Mouse (Mus musculus) heart, postnatal 25 days (tissue): ENCODE data around the gene Hps1. TPM values are rescaled to one million over a fixed set of nuclear protein-coding genes. Genes with fewer than 3 reads are reported as not detected.
"Not testable (repeated sequence)": the region's sequence is repeated elsewhere in the genome, so short reads cannot be mapped to it uniquely, and the experiment has no call there.

Experiments
- DNase-seq: peaks from one replicate; pipeline ENCODE4 v3.0.0; 2022; ENCODE audit warnings: low spot score
- intact Hi-C: fragments of 180-260 bp; cut with DNase I; formaldehyde crosslinking; loops from one replicate; pipeline ENCODE4 v1.15.1; 2025
- total RNA-seq, 2 experiments: library from RNA; stranded (reverse); gene quantifications; 2 replicates each; pipeline ENCODE4 v1.2.3; 2021

Hps1 gene
- total RNA-seq, result 1 to 10 TPM; 1.8 to 2.2 TPM

GRCm38 (mm10) chr19:42779531-42780155 lies at the start of gene Hps1:
Gene Hps1, minus strand, starts transcription at chr19:42779978.
- peak; percentile 83 for DNase-seq
- intact Hi-C loops, result no loop called here

DNA sequence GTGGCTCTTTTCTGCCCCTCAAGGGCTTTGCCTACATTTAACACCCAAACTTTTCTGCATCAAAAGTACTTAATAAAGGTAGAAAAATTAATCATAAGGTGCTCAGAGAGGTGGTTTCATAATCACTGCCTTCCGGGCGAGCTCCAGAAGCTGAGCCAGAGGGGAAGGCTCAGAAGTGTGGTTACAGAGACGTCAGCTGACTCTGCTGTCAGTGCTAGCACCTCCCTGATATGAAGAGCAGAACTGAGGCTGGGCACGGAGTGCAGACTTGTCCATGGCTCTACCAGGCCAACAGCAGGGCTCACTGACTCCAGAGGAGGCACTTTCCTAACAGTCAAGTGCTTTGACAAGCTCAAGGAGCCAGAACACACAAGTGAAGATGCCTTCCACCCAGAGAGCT lies 49.4 kb upstream of the Hps1 start:
- no peak for DNase-seq

DNA sequence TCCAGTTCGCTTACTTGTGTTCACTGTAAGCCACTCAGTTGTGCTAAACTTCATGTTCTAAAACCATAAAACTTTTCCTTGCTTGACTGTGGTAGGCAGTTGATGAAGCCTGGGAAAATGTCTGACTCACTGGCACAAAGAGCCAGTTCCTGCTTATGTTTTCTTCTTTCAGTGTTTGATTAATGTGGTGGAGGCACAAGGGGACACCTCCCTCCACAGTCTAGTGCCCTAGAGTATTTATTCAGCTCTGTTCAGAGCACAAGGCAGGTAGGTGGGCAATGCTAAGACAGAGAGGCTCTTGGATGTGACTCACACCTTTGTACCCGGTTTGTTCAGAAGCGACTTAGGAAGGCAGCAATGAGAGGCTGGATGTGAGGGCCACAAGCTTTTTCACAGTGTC lies 48.1 kb upstream of the Hps1 start:
- intact Hi-C loops, result no loop called here
- no peak for DNase-seq

More for the DNA sequence above, 49.4 kb upstream of the Hps1 start:
- intact Hi-C loops, result no loop called here

DNA sequence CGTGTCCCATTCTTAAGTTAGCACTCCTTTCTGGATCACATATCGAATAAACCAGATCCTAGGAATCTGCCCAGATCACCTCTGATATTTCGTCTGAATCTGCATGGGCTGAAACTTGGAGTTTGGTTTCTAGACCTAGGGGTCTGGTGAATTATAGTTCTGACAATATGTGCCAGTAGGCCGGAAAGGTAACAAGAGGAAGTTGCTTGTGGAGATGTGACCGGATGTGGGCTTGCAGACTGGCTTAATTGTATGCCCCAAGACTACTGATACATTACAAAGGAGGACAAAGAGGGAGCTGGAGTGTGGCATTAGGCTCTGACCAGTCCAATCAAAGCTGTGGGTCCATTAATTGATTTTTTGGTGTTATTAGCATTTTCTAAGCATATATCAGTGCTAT lies 40.3 kb upstream of the Hps1 start:
- DNase-seq, result no peak

DNA sequence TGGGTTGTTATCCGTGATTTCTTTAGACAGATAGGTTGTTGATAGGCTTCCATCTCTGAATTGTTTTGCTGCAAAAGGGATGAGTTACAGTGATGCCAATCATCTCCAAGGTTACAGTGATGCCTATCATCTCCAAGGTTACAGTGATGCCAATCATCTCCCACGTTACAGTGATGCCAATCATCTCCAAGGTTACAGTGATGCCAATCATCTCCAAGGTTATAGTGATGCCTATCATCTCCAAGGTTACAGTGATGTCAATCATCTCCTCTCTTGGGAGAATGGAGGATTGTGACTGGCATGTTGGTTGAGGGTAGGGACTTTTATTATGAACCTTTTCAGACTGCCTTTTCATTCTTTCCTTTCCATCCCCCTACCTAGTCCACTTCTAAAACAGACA lies 38.0 kb upstream of the Hps1 start:
- intact Hi-C loops, result no loop called here
- no peak for DNase-seq

More for the DNA sequence above, 40.3 kb upstream of the Hps1 start:
- intact Hi-C loops, result no loop called here

- no peak for DNase-seq
- intact Hi-C loops, result no loop called here
Observed at GRCm38 (mm10) chr19:42816261-42816660, 36.5 kb upstream of the Hps1 start.

- intact Hi-C loops, result no loop called here
- DNase-seq, result no peak
Observed at GRCm38 (mm10) chr19:42810140-42810539, 30.4 kb upstream of the Hps1 start.

DNA sequence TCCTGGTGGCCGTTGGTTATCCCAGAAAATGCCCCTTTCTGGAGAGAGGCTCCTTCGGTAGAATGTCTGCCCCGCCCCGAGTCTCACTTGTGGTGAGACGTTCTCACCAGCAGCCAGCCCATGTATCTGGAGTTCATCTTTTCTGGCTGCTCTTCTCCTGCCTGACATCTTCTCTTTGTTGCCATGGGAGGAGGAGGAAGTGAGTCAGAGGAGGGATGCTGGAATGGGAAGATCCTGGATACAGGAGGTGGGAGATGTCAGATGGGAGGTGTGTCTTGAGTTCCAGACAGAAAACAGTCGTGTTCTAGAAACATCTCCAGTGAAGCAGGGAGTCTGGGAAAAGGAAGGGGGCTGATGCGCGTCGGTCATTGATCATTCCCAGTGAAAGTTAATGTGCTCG lies 29.7 kb upstream of the Hps1 start:
- intact Hi-C loops, result no loop called here

DNA sequence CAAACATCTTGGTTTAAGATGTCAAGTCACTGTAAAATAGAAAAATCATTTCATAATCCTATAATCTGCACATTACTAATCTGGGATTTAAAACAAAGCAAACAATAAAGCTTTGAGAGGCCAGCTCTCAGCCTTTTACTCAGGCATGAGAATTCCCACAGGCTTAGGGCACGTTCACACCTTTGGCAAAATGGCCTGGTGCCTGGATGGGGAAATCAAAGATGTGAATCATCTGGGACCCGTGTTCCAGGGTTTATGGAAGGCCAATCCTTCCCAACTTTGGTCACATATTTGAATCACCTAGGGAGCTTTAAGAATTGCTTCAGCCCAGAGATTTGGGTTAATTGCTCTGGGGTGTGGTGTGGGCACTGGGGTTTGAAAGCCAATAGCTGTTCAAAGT lies 18.1 kb upstream of the Hps1 start:
- no peak for DNase-seq
- intact Hi-C loops, result loop anchor here (5.0 to 10.0 kb wide), 2 partner anchors 224 to 687 kb away; no protein-coding TSS in a partner anchor

More for the DNA sequence above, 29.7 kb upstream of the Hps1 start:
- no peak for DNase-seq

DNA sequence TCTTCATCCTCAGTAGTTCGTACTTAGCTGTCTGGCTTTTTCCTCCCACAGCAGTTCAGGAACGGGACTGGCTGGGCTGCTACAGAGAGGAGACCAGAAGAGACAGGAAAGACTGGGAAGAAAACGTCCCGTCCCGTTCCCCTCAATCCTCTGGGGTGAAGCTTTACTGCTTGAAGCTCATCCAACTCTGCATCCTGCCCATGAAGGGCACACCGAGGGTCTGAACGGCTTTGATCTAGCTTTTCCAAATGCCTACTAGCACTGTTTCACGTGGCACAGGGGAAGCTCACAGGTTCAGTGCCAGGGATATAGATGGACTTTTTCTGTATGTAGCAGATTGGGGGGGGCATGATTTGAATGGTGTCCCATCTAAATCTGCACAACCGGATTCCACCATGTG lies 16.0 kb upstream of the Hps1 start:
- intact Hi-C loops, result loop anchor here (1.0 to 10.0 kb wide), 4 partner anchors 226 to 689 kb away; no protein-coding TSS in a partner anchor
- no peak for DNase-seq

GRCm38 (mm10) chr19:42794914-42795613 lies 15.3 kb upstream of the Hps1 start:
- DNase-seq, result peak; percentile 52
- intact Hi-C loops, result loop anchor here (1.0 to 10.0 kb wide), 4 partner anchors 227 to 690 kb away; no protein-coding TSS in a partner anchor

DNA sequence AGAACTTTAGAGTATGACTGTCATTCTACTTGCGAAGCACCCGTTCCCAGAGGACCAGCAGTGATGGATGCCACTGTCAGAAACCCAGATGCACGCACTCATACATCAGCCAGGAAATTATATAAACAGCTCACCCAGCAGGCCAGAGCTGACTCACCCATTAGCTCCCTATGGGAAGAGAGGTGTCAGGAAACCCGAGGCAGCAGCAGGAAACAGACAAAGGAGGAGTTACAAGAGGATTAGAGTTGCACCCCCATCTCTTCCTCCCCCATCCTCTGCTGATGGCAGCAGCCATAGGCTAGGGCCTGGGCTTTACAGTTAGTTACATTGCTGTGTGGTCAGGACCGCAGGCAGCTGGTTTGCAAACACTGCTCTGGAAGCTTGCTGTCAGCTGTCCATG lies 8.5 kb upstream of the Hps1 start:
- intact Hi-C loops, result no loop called here
- DNase-seq, result no peak

DNA sequence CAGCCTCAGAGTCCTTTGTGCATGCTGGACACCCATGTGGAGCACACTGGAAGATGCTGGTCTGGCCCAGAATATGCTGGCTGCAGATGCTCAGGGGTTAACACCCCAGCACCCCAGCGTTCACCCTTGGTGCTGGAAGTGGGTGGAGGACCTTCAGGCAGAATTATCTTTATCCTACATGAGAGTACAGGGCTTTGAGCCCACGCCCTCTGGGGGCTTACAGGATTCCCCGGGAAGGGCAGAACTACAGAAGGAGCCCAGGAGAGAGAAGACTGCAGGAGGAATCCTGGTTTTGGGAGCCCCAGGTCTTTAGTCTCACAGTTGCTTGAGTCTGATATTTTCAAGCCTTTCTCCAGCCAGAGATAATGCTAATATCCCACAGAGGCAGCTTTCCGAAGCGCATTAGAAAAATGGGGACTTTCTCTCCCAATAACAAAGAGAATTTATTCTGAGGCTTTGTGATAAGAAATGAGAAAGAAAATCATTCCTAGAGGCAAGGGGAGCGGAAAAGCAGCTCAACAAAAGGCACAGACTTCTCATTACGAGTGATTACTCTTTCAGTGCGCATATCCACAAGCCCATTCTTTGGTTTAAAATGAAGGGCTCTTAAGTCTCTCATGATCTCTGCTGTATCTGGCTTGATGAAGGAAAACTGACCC lies 5.9 kb upstream of the Hps1 start:
- intact Hi-C loops, result no loop called here
- DNase-seq, result no peak

DNA sequence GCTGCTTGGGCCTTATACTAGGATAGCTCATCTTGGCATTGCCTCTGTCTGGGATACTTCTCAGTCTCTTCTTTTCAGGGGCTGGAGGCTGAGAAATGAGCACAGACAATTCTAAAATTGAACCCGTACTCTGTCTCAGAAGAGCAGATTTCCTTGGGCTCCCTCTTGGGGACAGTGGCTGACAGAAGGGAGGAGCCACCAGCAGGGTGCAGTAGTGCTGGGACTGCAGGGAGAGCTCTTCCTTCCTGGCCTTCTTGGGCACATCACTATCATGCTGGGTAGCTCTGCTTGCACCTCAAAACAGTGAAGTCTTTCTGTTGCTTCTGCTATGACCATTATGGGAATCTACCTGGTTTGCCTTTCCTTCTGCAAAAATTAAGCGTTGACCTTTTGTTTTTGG lies 5.4 kb upstream of the Hps1 start:
- no peak for DNase-seq

DNA sequence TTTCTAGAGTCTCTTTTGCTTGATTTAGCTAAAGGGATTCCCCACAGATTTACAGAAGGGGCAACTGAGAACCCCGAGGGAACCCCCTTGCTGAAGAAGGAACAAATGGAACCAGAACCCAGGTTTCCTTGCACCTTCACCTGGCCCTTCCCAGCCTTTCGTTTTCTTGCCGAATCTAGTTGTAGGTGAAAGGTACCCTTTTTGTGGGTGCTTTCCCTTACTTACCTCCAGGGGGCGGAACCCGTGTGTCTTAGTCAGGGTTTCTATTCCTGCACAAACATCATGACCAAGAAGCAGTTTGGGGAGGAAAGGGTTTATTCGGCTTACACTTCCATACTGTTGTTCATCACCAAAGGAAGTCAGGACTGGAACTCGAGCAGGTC lies 369 bp upstream of the Hps1 start:
- DNase-seq, intact Hi-C loops: not testable (repeated sequence)

More for the DNA sequence above, 5.4 kb upstream of the Hps1 start:
- intact Hi-C loops, result no loop called here

- no peak for DNase-seq
- intact Hi-C loops, result no loop called here
Observed at GRCm38 (mm10) chr19:42777801-42778200, 2.0 kb downstream of the Hps1 start.

DNA sequence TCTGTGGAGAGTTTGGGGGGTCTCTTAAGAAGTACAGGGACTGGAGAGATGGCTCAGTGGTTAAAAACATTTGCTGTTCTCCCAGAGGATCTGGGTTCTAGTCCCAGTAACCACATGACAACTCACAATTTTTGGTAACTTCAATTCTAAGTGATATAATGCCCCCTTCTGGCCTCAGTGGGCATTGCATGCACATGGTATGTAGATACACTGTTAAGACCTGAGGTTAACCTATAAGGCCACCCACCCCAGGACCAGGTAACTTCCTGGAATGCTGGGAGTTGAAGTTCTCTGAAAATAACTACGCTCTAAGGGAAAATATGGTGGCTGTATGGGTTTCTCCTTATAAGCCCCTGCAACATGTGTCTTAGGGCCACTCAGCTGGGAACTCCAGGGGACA lies 3.0 kb downstream of the Hps1 start:
- intact Hi-C loops, result no loop called here
- no peak for DNase-seq

GRCm38 (mm10) chr19:42770141-42770872 lies 9.5 kb downstream of the Hps1 start:
- DNase-seq, result no peak

GRCm38 (mm10) chr19:42769648-42770047 lies 10.1 kb downstream of the Hps1 start:
- intact Hi-C loops, result no loop called here

More at GRCm38 (mm10) chr19:42770141-42770872, 9.5 kb downstream of the Hps1 start:
- intact Hi-C loops, result no loop called here

GRCm38 (mm10) chr19:42767361-42767760 lies 12.4 kb downstream of the Hps1 start:
- DNase-seq, result no peak
- intact Hi-C loops, result no loop called here

More at GRCm38 (mm10) chr19:42769648-42770047, 10.1 kb downstream of the Hps1 start:
- DNase-seq, result no peak
